Mouse (Mus musculus): ENCODE measurements around the gene Il13.

- TF ChIP-seq CTCF (IDR thresholded peaks at IDR 0.05; ENCODE audit: borderline replicate concordance, extremely low read depth, insufficient read depth, insufficient read length): no peak
- TF ChIP-seq POLR2A (IDR thresholded peaks at IDR 0.05; ENCODE audit: borderline replicate concordance, extremely low read depth, insufficient read depth, insufficient read length, poor library complexity, severe bottlenecking): no peak
Measured at GRCm38 (mm10) chr11:53634556-53634955, at the start of gene Il13.
